Mouse (Mus musculus): ENCODE data around the gene Mast2. TPM values are rescaled to one million over a fixed set of nuclear protein-coding genes. Genes with fewer than 3 reads are reported as not detected.

The Mast2 gene
- total and polyA plus RNA-seq, 3 experiments, result 13.3 to 126 (median 46.4) TPM

DNA sequence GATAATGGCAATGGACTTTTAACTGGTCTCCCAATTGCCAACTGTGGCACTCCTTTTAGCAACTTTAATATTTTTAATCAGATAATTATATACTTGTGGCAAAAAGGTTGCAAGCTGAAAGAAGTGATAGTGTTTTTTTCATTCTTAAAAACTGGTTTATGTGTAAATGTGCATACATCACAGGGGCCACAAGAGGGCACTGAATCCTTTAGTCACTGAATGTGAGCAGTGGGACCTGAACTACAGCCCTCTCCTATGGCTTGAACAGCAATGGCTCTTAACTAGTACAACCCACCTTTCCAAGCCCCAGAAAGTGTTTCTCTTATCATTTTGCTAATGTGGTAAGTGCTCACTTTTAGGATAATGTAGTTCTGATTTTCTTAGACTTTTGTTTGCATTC, 121.9 kb downstream of the Mast2 start:
- TF ChIP-seq HCFC1 (IDR thresholded peaks at IDR 0.05; ENCODE audit: low read depth, low read length) (no peak), USF1 (IDR thresholded peaks at IDR 0.05; ENCODE audit: low read depth, low read length) (no peak), ZKSCAN1 (IDR thresholded peaks at IDR 0.05; ENCODE audit: low read depth, low read length) (no peak), NRF1 (IDR thresholded peaks at IDR 0.05; ENCODE audit: insufficient read depth, low read depth, low read length, poor library complexity, severe bottlenecking) (no peak), E2F4 (IDR thresholded peaks at IDR 0.05; ENCODE audit: borderline replicate concordance, low read depth, low read length) (no peak), TCF12 (IDR thresholded peaks at IDR 0.05; ENCODE audit: low read depth, low read length) (no peak), POLR2A (IDR thresholded peaks at IDR 0.05; ENCODE audit: control insufficient read depth in 1 of 2, insufficient read depth in 1 of 2, low read depth in 1 of 2, low read length in 2 of 2, poor library complexity in 1 of 2) (no peak), RAD21 (IDR thresholded peaks at IDR 0.05; ENCODE audit: low read depth, low read length) (peak; percentile 93), EP300 (IDR thresholded peaks at IDR 0.05; ENCODE audit: low read depth in 1 of 2, low read length in 2 of 2) (no peak), POLR2AphosphoS5 (IDR thresholded peaks at IDR 0.05; ENCODE audit: borderline replicate concordance, low read depth, low read length) (no peak), UBTF (IDR thresholded peaks at IDR 0.05; ENCODE audit: borderline replicate concordance, insufficient read depth, low read depth, low read length) (no peak), NELFE (IDR thresholded peaks at IDR 0.05; ENCODE audit: low read depth, low read length) (no peak), ZC3H11A (IDR thresholded peaks at IDR 0.05; ENCODE audit: low read depth, low read length) (peak; percentile 84), SIN3A (IDR thresholded peaks at IDR 0.05; ENCODE audit: low read length) (no peak), CTCF (IDR thresholded peaks at IDR 0.05 in 2 of 3, conservative IDR thresholded peaks at IDR 0.05 in 1 of 3; ENCODE audit: control insufficient read depth in 1 of 3, insufficient read depth in 1 of 3, low read depth in 2 of 3, low read length in 3 of 3, poor library complexity in 1 of 3, severe bottlenecking in 1 of 3) (peak; percentile 59 to 90 (median 63)), MEF2A (IDR thresholded peaks at IDR 0.05; ENCODE audit: extremely low read depth, insufficient replicate concordance, low read depth, low read length, poor library complexity, severe bottlenecking) (no peak), GABPA (IDR thresholded peaks at IDR 0.05; ENCODE audit: low read depth, low read length) (no peak), TBP (IDR thresholded peaks at IDR 0.05; ENCODE audit: low read depth, low read length) (no peak), BHLHE40 (IDR thresholded peaks at IDR 0.05; ENCODE audit: borderline replicate concordance, low read depth, low read length) (no peak), CHD1 (IDR thresholded peaks at IDR 0.05; ENCODE audit: low read depth, low read length) (no peak), ZNF384 (IDR thresholded peaks at IDR 0.05; ENCODE audit: low read depth, low read length) (peak; percentile 78), SMC3 (IDR thresholded peaks at IDR 0.05; ENCODE audit: low read depth, low read length) (peak; percentile 91), GATA1 (IDR thresholded peaks at IDR 0.05; ENCODE audit: low read depth, low read length) (no peak), ELF1 (IDR thresholded peaks at IDR 0.05; ENCODE audit: low read depth, low read length) (no peak)
- no peaks in the 10 kb centered on the region; a peak in 1 of 4 replicates for H3K36me3 ChIP-seq (ENCODE audit: control insufficient read depth in 1 of 2, insufficient read depth in 2 of 2, low read length in 2 of 2)
- H3K27ac ChIP-seq (ENCODE audit: control insufficient read depth, low read depth, low read length), result no peak overlapping the region
- no peak overlapping the region for H3K4me3 ChIP-seq (ENCODE audit: control insufficient read depth in 1 of 2, insufficient read depth in 1 of 2, low read depth in 2 of 2, low read length in 2 of 2)
- no peaks in the 10 kb centered on the region for H3K9me3 ChIP-seq (replicated peaks; ENCODE audit: insufficient read depth, low read length)
- DNase-seq (ENCODE audit: low read depth, low spot score), result peak; percentile 76
- H3K79me2 ChIP-seq (ENCODE audit: control insufficient read depth, insufficient read depth, low read length, poor library complexity), result no peaks in the 10 kb centered on the region
- no peak overlapping the region for H3K9ac ChIP-seq (ENCODE audit: control insufficient read depth, low read depth, low read length, poor library complexity, severe bottlenecking)
- no peaks in the 10 kb centered on the region for H3K27me3 ChIP-seq (ENCODE audit: control insufficient read depth in 1 of 2, insufficient read depth in 2 of 2, low read length in 2 of 2)
- H3K4me1 ChIP-seq (ENCODE audit: control insufficient read depth in 1 of 2, insufficient read depth in 2 of 2, low read length in 2 of 2), result no peaks in the 10 kb centered on the region

All from MEL (cell line).